Mouse (Mus musculus): Measurements from ENCODE around the gene Gm20696.

The Gm20696 gene

DNA sequence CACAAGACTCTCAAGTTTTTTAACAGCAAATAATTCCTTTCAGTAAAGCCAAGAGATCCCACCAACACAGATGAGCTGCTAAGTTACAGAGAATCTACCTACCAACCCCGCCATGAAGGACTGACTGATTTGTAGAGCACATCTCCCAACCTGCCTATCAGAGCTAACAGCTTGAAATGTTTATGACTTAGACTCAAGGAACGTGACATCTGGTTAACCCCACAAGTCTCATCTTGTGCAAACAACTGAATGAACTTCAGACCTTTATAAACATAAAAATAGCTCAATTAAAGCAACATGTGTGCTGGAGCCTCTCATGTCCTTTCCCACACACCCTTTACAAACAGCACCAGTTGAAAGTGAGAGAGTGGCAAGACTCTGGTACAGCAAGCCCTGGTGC, 338.0 kb downstream of the Gm20696 start:
- no peak for DNase-seq (ENCODE audit: low spot score in 2 of 2)

DNA sequence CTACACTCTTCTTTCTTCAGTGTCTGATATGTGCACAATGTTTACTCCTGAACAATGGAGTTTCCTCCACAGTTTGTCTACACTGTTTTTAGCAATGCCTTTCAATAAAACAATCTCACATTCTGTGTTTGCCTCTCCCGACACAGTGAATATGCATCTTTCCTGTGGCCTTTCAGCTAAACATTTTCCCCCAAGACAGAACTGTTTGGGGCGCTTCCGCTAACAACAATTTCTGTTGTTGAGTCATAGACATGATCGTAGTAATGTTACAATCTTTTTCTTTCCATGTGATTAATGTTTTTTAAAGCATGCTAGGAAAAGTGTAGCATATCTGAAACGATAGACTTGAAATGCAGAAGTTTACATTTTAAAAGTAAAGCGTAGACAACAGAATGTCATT, 338.5 kb downstream of the Gm20696 start:
- DNase-seq (ENCODE audit: low spot score in 2 of 2): no peak

DNA sequence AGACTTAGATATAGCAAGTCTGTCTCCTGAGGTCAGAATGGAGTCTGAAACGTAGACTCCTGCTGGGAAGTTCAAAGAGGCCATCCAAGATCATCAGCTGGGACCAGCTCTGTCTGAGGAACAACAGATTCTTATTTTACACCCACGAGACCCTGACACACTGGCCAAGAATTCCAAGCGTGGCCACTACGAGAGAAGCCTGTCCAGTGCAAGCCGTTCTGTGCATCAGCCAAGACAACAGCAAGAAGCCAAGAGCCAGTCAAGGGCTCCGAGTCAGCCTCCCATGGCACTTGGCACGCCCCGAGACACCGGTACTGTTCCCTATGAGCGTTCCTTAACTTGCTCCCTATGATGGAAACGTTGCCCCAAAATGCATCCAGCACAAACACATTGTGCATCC, 338.9 kb downstream of the Gm20696 start:
- no peak for DNase-seq (ENCODE audit: low spot score in 2 of 2)

DNA sequence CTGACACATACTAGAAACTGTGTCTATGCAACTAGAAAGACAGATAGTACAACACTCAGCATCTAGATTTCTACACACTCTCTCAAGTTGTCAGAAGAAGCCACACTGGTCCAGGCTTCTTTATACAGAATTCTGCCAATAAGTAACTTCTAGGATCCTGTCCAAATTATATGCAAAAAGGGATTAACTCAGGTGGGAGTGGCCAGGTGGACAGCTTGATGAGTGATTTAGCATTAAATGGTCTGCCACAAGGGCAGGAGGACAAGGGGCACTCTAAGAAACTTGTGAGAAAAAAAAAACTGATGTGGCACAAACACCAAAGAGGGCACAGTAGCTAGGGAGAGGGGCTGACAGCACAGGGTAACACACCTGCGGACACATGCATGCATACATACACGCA, 340.7 kb downstream of the Gm20696 start:
- DNase-seq (ENCODE audit: low spot score in 2 of 2): no peak

DNA sequence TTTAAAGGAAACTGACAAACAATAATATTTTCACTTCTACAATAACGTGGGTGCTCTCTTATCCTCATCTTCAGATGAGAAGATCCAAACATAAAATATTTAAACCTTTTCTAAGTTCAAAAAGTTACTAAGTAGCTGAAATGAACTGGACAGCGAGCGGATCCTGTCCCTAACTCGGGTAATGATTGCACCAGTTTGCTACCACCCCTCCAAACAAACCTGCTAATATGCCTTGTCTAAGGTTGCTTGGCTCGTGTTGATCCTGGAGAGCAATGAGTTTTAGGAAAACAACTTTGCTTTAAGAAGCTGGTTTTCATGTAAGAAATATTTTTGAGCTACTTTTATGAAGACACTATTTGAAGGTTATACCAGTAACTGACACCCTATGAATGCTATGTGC, 341.1 kb downstream of the Gm20696 start:
- DNase-seq (ENCODE audit: low spot score in 2 of 2): no peak

DNA sequence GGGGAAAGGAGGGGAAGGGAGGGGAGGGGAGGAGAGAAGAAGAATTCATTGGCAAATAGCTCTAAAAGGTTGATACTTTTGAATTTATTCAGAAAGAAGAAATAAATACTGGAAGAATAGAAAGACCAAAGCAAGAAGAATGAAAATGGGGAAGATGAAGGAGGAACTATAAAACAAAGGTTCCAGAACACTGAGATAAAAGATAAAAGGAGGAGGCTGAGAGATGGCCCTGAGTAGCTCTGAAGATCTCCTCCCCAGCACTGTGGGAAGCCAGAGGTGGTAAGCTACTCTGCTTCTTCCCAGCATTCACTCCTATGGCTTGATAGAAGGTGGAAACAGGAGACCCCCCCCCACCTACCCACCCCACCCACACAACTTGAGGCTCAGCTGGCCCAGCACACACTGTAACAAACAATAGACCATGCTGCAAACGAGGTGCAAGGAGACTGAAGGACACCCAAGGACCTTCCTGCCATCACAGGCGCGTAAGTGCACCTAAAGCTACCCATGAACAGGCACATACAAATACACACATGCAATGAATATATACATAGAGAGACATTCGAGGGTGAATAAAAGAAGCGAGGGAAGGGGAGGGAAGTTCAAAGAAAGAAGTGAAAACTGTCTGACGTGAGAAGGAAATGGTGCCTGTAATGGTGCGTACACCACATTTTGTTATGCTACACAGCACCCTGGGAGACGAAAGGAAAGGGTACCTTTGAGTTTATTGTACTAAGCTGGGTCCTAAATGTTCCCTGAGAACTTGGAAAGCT, 344.3 kb downstream of the Gm20696 start:
- DNase-seq (ENCODE audit: low spot score in 2 of 2): peak; percentile 62 to 67

DNA sequence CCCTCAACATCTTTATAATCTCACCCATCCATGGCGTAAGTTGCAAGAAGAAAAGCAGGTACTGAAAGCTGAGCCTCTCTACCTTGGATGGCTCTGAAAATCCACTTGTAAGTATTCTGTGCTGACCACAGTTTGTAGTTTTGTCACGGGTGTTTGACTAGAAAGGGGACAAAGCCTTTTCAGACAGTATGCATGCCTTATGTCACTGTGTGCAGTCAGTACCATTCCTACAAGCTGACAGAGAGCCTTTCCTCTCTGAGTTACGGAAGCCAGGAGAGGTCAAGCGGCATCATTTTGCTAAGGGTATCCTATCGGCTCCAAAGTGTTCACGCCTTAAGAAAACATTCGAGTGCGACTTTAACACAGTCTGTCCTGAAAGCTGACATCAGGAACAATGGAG, 346.2 kb downstream of the Gm20696 start:
- DNase-seq (ENCODE audit: low spot score in 2 of 2): no peak

DNA sequence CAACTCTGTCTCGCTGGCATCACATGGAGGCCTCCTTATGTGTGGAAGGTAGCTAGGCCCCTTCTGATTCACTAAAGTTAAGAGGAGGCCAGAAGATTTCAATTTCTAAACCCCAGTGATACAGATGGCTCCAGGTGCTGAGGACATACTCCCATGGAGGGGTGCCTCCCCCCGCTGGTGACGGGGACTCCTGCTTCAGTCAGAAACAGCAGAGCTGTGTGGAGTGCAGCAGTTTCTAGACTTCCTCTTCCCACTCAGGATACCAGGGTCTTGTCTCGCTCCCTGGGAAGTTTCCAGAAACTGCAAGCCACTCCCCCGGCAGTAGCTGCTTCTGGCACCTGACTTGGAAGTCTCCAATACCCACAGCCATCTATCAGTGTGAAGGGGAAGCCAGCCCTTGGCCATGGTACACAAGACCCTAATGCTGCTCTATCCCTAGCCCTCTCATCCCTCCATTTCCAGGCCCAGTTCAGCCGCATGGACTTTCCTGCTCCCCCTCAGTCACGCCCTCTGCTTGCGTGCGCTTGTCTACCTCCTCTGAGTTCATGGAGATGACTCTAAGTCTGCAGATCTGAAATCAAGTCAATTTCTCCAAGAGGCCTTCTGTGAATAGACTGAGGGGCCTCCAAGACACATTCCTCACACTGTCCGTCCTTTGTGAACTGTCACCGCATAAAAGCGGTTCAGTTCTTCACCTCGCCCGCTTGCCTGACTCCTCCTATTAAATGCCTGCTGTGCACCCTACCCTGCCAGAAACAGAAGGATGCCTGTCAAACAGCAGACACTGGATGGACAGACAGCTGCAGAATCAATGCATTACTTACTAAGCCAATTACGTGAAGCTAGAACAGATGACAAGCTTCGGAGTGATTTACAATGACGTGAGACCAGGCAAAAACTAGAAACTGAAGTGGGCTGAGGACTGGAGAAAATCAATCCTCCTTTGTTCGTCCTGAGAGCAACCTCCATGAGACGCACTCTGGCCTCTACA, 346.9 kb downstream of the Gm20696 start:
- no peak for DNase-seq (ENCODE audit: low spot score in 2 of 2)

DNA sequence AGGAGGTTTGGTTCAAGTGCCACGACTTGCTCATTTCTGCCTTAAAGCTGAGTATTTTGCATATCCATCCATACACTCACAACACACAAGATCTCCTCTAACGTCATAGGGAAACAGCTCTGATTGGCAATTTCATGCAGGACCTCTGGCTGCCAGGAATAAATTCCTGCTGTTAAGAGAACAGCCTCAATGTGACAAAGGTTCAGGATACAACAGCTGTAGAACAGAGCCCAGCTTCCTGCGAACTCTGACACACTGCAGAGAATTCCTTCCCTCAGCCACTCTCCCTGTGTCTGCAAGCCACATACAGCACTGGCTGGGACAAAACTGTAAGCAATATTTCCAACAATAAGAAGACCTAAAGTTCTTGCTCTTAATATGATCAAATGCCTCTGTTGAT, 351.9 kb downstream of the Gm20696 start:
- DNase-seq (ENCODE audit: low spot score in 2 of 2): no peak

DNA sequence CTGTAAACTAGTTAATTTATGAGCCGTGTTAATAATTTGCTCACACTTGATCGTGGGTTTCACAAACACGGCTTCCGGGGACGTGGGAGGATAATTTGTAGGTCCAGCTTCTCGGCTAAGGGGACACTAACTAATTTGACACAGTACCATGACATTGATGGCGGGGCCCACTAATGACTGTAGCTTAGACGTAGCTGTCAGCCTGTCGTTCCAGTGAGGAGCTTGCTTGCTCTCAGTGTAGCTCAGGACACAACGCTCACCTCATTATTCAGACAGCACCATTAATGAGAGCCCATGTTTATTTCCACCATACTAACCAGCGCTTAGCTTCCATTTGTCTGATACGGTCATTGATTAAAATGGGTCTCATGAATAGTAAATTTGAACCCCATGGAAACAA, 356.1 kb downstream of the Gm20696 start:
- DNase-seq (ENCODE audit: low spot score in 2 of 2): no peak

DNA sequence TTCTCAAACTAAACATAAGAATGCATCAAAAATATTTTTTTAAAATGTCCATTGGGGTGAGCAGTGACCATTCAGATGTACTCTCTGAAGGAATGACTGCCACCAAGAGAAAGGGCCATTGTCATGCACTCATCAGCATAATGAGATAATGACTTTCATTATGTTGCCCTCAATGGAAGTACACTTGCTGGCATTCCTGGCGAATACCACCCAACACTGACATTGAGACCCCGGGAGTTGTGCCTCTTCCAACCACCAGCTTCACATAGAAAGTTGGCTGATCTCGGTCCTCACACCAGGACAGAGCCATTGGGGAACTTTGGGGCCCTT, 356.5 kb downstream of the Gm20696 start:
- no peak for DNase-seq (ENCODE audit: low spot score in 2 of 2)

DNA sequence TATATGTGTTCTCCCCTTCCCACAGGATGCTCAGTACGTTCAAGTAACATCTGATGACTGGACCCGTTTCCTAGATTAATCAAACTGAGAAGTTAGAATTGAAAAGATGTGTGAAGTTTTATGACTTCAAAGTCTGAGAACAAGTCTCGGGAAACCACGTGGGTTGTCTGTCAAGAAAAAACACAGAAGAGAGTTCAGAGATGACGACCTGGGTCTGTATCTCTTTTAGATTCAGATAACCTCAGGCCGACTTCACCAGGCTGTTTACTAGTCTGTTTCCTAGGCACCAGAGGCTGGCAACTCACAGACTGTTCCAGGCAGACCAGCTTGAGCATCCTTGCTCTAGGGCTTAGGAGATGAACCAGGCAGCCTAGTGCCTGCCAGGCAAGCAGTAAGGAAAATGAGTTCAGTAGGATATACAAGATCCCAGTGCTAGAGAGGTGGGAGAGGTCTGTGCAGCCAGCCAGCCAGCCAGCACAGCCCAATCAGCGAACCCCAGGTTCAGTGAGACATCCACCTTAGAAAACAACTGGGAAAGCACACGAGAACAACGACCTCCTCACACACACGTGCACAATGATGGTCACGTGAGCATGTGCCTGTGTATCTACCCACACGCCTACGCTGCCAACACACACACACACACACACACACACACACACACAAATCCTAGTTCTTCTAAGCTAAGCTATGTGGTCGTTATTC, 357.0 kb downstream of the Gm20696 start:
- no peak for DNase-seq (ENCODE audit: low spot score in 2 of 2)

DNA sequence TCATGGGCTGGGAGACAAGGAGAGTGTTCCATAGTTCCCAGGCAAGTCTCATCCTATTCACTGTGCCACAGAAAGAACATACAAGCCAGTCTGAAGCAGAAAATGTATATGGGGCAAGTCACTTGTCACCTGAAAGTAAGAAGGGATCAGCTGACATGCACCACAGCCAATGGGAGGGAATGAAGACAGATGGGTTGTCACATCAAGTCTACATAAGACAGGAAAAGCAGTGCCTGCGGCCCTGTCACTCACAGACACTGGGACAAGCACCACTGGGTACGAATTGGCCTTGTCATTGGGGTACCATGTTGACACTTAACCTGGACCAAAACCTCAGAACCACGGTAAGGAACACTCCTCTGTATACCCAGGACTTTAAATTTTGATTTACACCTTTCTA, 360.8 kb downstream of the Gm20696 start:
- peak in 1 of 2 experiments; percentile 33 for DNase-seq (ENCODE audit: low spot score in 2 of 2)

DNA sequence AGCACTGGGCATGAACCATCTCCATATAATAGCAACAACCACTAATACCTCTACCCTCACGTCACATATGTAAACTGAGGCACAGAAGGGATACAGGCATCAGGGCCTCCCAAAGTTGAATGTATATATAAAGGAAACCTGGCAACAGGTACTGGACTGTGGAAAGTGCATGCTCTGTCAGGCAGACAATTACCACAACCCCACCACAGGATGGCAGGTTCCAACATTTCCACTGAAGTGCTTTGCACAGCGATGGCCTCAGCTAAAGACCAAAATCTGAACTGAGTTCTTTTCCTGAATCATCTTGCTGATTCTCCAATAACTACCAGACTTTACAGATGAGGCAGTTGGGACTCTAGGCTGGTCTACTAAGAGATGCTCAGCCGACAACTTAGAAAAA, 361.4 kb downstream of the Gm20696 start:
- DNase-seq (ENCODE audit: low spot score in 2 of 2): peak; percentile 40 to 43

DNA sequence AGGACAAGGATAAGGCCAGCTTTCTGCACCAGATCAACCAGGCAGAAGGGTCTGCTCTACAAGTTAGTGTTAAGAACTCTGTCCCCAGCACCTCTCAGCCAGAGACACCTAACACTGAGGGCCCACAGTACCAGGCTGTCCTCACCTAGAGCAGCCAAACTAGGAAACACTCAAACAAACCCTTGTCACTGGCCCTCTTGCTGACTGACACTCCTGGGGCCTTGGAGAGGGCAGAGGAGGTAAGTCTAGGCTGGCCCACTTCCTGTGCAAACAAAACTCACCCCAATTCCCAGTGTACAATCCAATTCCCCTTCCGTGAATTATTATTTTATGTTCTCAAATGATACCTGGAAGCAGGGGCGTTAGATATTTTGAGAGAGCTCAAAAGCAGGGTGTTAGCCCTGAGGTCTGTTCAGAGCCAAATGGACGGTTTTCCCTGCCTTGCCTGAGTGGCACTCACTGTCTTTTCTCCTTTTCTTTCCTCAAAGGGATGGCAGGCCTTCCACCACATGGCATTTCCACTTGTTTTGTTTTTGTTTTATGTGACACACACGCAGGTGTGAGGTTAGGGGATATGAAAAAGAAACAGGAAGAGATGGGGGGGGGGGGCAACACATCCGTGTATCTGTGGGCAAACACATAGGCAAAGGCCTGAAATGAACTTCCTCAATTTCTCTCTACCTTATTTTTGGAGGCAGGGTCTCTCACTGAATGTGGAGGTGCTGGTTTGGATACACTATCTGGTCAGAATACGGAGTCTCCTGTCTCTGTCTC, 363.7 kb downstream of the Gm20696 start:
- DNase-seq (ENCODE audit: low spot score in 2 of 2): peak; percentile 48 to 51

DNA sequence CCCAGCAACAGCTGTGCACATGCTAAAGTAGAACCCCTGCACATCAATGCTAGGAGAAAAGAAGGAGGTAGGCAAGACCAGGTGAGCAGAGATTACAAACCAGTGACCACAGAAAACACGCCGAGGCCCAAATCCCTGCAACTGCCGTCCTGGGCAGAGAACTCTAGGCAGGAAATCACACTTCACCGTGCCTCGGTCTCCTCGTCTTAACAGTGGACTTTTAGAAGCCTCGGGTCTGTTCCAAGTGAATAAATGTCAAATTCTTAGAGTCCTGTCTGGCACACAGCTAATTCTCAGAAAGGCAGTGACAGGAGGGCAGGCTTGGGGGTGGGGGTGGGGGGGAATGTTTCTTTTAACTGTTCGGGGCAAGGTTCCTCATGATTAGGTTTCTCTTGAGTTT, 364.7 kb downstream of the Gm20696 start:
- no peak for DNase-seq (ENCODE audit: low spot score in 2 of 2)

DNA sequence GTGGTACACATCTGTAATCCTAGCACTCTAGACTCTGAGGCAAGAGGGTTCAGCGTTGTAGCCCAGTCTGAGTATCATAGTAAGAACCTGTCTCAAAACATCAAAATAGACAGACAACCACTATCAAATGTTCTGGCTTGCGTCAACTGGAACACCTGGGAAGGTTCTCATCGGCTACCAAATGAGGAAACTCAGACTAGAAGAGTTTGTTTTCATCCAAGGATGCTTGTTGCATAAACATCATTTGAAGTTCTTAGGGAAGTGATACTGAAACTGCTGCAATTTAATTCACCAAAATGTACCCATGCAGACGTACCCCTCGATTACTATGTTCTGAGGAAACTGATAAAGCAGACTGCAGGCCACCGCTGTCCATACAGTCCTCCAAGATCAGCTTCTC, 366.4 kb downstream of the Gm20696 start:
- DNase-seq (ENCODE audit: low spot score in 2 of 2): peak; percentile 50 to 56

DNA sequence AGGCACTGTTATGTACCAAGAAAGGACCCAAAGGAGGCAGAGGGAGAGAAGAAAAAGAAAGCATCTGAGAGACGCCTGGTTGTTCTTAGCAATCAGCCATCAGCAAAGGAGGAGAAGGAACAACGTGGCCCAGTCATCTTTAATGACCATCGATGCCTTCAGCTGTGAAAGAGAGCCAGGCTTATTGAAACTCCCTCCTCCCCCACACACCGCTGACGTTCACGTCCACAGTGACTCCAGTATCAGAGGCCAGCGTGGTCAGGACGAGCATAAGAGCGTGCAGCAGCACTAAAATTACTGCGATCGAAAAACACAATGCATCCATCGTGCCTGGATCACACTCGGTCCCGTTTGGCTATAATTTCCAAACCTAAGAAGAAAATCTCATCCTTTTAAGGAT, 367.4 kb downstream of the Gm20696 start:
- peak; percentile 48 for DNase-seq (ENCODE audit: low spot score in 2 of 2)

DNA sequence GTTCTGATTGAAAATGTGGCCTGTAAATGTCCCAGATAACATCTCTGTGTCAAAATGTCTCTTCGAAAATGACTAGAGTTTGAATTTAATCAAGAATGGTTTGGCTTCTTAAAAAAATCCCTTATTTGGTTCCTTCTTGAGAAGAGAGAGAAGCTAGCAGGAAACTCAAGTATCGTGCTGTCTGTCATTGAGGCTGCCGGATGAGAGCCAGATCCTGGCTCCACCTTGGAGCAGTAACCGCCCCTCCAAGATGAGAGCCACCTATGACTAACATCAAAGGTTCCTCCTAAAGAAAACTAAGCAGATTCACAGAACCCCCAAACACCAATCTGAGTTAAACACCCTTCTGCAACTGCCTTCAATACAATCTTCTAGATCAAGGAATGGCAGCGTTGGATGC, 369.1 kb downstream of the Gm20696 start:
- no peak for DNase-seq (ENCODE audit: low spot score in 2 of 2)

DNA sequence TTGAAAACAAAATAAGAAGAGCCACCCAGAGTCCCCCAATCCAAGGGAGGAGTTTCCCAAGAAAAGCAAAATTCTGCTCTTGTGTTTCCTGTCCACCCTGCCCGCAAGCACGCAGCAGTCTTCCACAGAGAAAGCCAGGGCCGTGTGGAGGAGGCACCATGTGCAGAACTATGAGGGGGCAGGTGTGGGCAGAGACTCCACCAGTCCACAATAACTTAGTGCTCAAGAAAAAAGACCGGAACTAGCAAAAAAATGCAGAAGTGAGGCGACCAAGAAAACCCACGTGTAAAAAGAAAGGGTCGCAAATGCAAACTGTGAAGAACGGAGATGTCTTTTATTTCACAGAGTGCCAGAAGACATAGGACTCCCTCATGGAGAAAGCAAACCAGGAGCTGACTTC, 371.1 kb downstream of the Gm20696 start:
- DNase-seq (ENCODE audit: low spot score in 2 of 2): peak; percentile 73 to 77

DNA sequence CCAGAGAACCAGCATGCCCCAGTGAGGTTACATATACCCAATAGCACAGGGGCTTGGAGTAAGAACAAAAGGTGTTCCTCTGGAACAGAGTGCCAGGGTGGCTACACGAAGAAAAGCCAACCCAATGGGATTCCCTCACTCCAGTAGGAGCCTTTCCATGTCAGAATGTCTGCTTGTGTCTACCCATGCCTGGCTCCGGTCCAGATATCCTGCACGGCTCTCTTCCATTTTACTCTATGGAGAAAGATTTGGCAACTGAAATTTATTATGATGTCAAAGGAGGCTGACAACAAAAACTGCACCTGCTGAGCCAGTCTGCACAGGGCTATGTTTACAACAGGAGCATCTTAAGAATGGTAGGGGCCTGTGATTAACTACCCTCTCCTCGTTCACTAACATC, 377.4 kb downstream of the Gm20696 start:
- DNase-seq (ENCODE audit: low spot score in 2 of 2): no peak

DNA sequence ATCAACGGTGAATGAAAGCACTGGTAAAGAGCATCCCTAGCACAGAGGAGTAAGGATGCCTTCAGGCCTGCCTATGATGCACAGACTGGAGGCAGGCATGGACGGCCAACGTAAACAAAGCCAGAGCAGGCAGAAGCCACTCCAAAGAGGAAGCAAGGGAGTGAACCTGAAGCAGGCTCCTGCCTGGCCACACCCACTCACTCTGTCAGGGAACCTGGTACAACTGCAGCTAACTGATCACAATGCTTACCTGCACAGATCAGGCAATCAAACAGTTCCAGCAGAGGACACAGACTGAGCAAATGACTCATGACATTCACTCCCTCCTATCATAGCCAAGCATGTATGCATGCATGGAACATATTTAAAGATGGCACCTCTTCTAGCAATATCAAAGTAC, 381.6 kb downstream of the Gm20696 start:
- no peak for DNase-seq (ENCODE audit: low spot score in 2 of 2)
